Mouse (Mus musculus): ENCODE data around the gene Atxn7l1. TPM values are rescaled to one million over a fixed set of nuclear protein-coding genes. Genes with fewer than 3 reads are reported as not detected.

Atxn7l1 gene
- polyA plus RNA-seq, 1 experiment from 2014 or later, result 10.8 TPM

Other genes with a start within 250 kb of the Atxn7l1 start
- gene Sypl, start 193.8 kb upstream of the Atxn7l1 start, polyA plus RNA-seq (2015; fragmentation: Nextera tagmentation; extraction: Ambion mirVana), result 110 and 127 TPM in 2 replicates
- 0.28 and 0.55 TPM in 2 replicates for gene Cdhr3, start 54.8 kb upstream of the Atxn7l1 start, polyA plus RNA-seq (2015; fragmentation: Nextera tagmentation; extraction: Ambion mirVana)
- gene Efcab10, start 247.2 kb downstream of the Atxn7l1 start, polyA plus RNA-seq (2015; fragmentation: Nextera tagmentation; extraction: Ambion mirVana), result 0.77 TPM in 1 of 2 replicates, not detected in the other